Mouse (Mus musculus) CH12.LX (cell line): ENCODE data around the gene Cfap157. TPM values are rescaled to one million over a fixed set of nuclear protein-coding genes. Genes with fewer than 3 reads are reported as not detected.

Experiments
- DNase-seq: peaks from one replicate; pipeline ENCODE4 v3.0.0-alpha.2; 2013; ENCODE audit errors: extremely low read depth
- H3K27ac ChIP-seq: 2 replicates; pipeline ENCODE4 v1.5.1; 2012; ENCODE audit warnings: low read depth, mild to moderate bottlenecking, control low read depth, moderate library complexity; ENCODE audit not compliant: insufficient read depth
- H3K27me3 ChIP-seq: replicated peaks from 2 replicates; pipeline ENCODE3; 2012; ENCODE audit warnings: inconsistent platforms
- H3K36me3 ChIP-seq, 2 experiments: replicated peaks in 1 of 2; 2 replicates each; pipeline versions ENCODE3 to v1.6.1; 2012; ENCODE audit warnings: inconsistent platforms in 1 of 2, low read length in 1 of 2, mild to moderate bottlenecking in 1 of 2, mixed read lengths in 1 of 2, moderate library complexity in 1 of 2; ENCODE audit not compliant: control insufficient read depth in 1 of 2, insufficient read depth in 1 of 2
- H3K4me1 ChIP-seq, 2 experiments: 2 replicates each; pipeline ENCODE4 v1.6.1; 2012; ENCODE audit warnings: inconsistent platforms in 1 of 2, moderate library complexity in 1 of 2; ENCODE audit not compliant: insufficient read depth in 2 of 2, control insufficient read depth in 1 of 2
- H3K4me2 ChIP-seq: 2 replicates; pipeline ENCODE4 v1.6.1; 2012; ENCODE audit warnings: low read depth, mild to moderate bottlenecking, control low read depth; ENCODE audit not compliant: poor library complexity, insufficient read depth, severe bottlenecking
- H3K4me3 ChIP-seq, 3 experiments: fragments of 150-350 bp in 1 of 3; sonication (generic) in 1 of 3; replicated peaks in 1 of 3; 2 replicates each; pipeline versions ENCODE3 to v1.5.1; 2011 to 2012; ENCODE audit warnings: low read depth in 2 of 3, low read length in 2 of 3, mild to moderate bottlenecking in 2 of 3, moderate library complexity in 2 of 3, control low read depth in 1 of 3, improper control_type of control experiment in 1 of 3, inconsistent platforms in 1 of 3, mixed read lengths in 1 of 3; ENCODE audit not compliant: poor library complexity in 1 of 3
- H3K79me2 ChIP-seq: replicated peaks from 2 replicates; pipeline ENCODE4 v1.6.1; 2012; ENCODE audit warnings: mild to moderate bottlenecking, moderate library complexity; ENCODE audit not compliant: control insufficient read depth, poor library complexity, insufficient read depth, severe bottlenecking; ENCODE audit errors: extremely low read depth
- H3K9ac ChIP-seq: 2 replicates; pipeline ENCODE4 v1.6.1; 2012; ENCODE audit warnings: low read depth, mild to moderate bottlenecking, control low read depth, moderate library complexity; ENCODE audit not compliant: insufficient read depth
- H3K9me3 ChIP-seq: replicated peaks from 2 replicates; pipeline ENCODE3; 2012; ENCODE audit warnings: low read length, inconsistent platforms, mixed read lengths
- CHD1 ChIP-seq: IDR thresholded peaks from 2 replicates; pipeline ENCODE4 v1.6.1; 2012; ENCODE audit warnings: low read depth, low read length, improper control_type of control experiment, inconsistent platforms
- CHD2 ChIP-seq: IDR thresholded peaks from 2 replicates; pipeline ENCODE4 v1.6.1; 2011; ENCODE audit warnings: low read length, improper control_type of control experiment
- ELF1 ChIP-seq: IDR thresholded peaks from 2 replicates; pipeline ENCODE4 v1.6.1; 2014; ENCODE audit warnings: low read depth, mild to moderate bottlenecking, inconsistent platforms, low read length, improper control_type of control experiment
- EP300 ChIP-seq: IDR thresholded peaks from 2 replicates; pipeline ENCODE4 v1.6.1; 2011; ENCODE audit warnings: low read length, improper control_type of control experiment
- ETS1 ChIP-seq: conservative IDR thresholded peaks from 2 replicates; pipeline ENCODE4 v1.6.1; 2012; ENCODE audit warnings: low read depth, mild to moderate bottlenecking, inconsistent platforms, low read length, improper control_type of control experiment, moderate library complexity
- GABPA ChIP-seq: IDR thresholded peaks from 2 replicates; pipeline ENCODE4 v1.6.1; 2012; ENCODE audit warnings: low read depth, low read length, improper control_type of control experiment, inconsistent platforms; ENCODE audit not compliant: insufficient replicate concordance
- HCFC1 ChIP-seq: IDR thresholded peaks from 2 replicates; pipeline ENCODE4 v1.6.1; 2012; ENCODE audit warnings: low read depth, mild to moderate bottlenecking, inconsistent platforms, low read length, improper control_type of control experiment
- KAT2A ChIP-seq: IDR thresholded peaks from 2 replicates; pipeline ENCODE4 v1.6.1; 2012; ENCODE audit warnings: low read length, improper control_type of control experiment, inconsistent platforms; ENCODE audit not compliant: insufficient replicate concordance
- MAFK ChIP-seq: IDR thresholded peaks from 2 replicates; pipeline ENCODE4 v1.6.1; 2011; ENCODE audit warnings: low read length, improper control_type of control experiment; ENCODE audit not compliant: insufficient replicate concordance
- NRF1 ChIP-seq: IDR thresholded peaks from 2 replicates; pipeline ENCODE4 v1.6.1; 2014; ENCODE audit warnings: low read depth, mild to moderate bottlenecking, inconsistent platforms, low read length, improper control_type of control experiment, moderate library complexity
- PAX5 ChIP-seq: IDR thresholded peaks from 2 replicates; pipeline ENCODE4 v1.6.1; 2012; ENCODE audit warnings: low read length, inconsistent platforms, mixed read lengths
- POLR2AphosphoS2 ChIP-seq: IDR thresholded peaks from 2 replicates; pipeline ENCODE4 v1.6.1; 2011; ENCODE audit warnings: low read depth, low read length, improper control_type of control experiment
- SIN3A ChIP-seq: IDR thresholded peaks from 2 replicates; pipeline ENCODE4 v1.6.1; 2012; ENCODE audit warnings: low read length, improper control_type of control experiment, inconsistent platforms
- USF2 ChIP-seq: conservative IDR thresholded peaks from 2 replicates; pipeline ENCODE4 v1.6.1; 2011; ENCODE audit warnings: low read depth, low read length, improper control_type of control experiment
- dilution Hi-C: fragments of 300-500 bp; cut with MboI; formaldehyde crosslinking; loops from 2 replicates; pipeline ENCODE4 v1.14.3; 2020; ENCODE audit warnings: low sequenced_read_pairs; ENCODE audit not compliant: extremely low pct_unique_long_range_greater_than_20kb, extremely low pct_ligation_motif_present
- in situ Hi-C: fragments of 300-500 bp; cut with MboI; formaldehyde crosslinking; loops from 3 replicates; pipeline ENCODE4 v1.14.3; 2019; ENCODE audit warnings: low sequenced_read_pairs, low pct_ligation_motif_present, low pct_unique_long_range_greater_than_20kb, mixed read lengths
- polyA plus RNA-seq: library from polyadenylated mRNA; unstranded; fragments of >175 nt; gene quantifications from 2 replicates; pipeline ENCODE4 v1.2.1, GENCODE M21; 2012; ENCODE audit warnings: low read depth; ENCODE audit not compliant: insufficient read length
- total RNA-seq, 2 experiments: library from RNA; depleted of rRNA; stranded (reverse); fragments of 300-350 nt in 1 of 2; fragments of >200 nt in 1 of 2; gene quantifications; 2 replicates each; pipeline ENCODE4 v1.2.3; 2012 to 2014

Cfap157 gene
- total RNA-seq (2012; rRNA removed) (not detected in 2 replicates), total RNA-seq (2014; rRNA removed) (not detected in 2 replicates), polyA plus RNA-seq (0.23 and 0.67 TPM in 2 replicates)

GRCm38 (mm10) chr2:32784048-32784681, at the start of gene Cfap157:
TSS of gene Cfap157 (minus strand) at chr2:32784428.
- no peak for DNase-seq
- Histone ChIP-seq H3K9ac (no peak within 1 kb of the TSS), H3K36me3 (peaks cover 0 to 9% of the 10 kb centered on the region in 2 experiments), H3K27me3 (no peaks in the 10 kb centered on the region), H3K79me2 (no peaks in the 10 kb centered on the region), H3K9me3 (no peaks in the 10 kb centered on the region), H3K4me3 (no peak within 1 kb of the TSS), H3K4me2 (no peak within 1 kb of the TSS), H3K27ac (no peak within 1 kb of the TSS), H3K4me1 (peaks cover 0 to 38% of the 10 kb centered on the region in 2 experiments; a peak in 2 of 4 replicates)
- dilution Hi-C loops (no loop called here), in situ Hi-C loops (no loop called here)
- no peak for TF ChIP-seq CHD1
- no peak for TF ChIP-seq POLR2AphosphoS2
- no peak for TF ChIP-seq KAT2A

DNA sequence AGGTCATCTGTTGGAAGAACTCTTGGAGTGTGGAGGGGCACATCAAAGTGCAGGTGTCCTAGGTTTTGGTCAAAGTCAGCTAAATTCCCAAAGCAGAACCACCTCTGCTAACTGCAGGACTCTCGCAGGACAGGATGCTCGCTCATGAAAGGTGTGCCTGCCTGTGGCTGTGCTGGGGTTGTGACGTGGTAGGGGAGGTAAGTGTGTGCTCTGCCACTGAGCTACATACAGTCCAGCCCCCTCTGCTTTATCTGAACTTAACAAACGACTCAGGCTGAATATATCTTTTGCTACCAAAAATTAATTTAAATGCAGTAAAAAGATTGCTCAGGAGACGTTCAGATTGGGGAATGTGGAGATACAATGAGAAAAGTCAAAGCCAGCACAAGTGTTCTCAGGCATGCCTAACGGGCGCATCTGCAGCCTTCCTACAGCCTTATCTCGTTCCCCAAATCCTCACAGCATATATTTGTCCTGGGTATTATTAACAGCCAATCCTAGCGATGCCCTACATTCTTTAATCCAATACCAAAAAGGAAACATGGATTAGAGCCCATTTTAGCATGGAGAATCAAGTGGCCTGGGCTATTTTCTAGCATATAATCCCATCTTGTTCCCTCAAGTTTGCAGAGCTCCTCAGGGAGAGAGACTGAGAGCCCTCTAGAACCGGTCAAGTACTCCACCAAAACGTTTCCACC, 44.9 kb upstream of the Cfap157 start:
- in situ Hi-C loops (no loop called here), dilution Hi-C loops (no loop called here)
- no peaks in the 10 kb centered on the region for H3K79me2 ChIP-seq
- no peak overlapping the region for H3K27ac ChIP-seq
- DNase-seq = no peak
- no peak overlapping the region for H3K4me2 ChIP-seq
- H3K27me3 ChIP-seq = no peaks in the 10 kb centered on the region
- peaks cover 0 to 30% of the 10 kb centered on the region in 2 experiments; a peak in 2 of 4 replicates for H3K4me1 ChIP-seq
- H3K36me3 ChIP-seq = peaks cover 0 to 2% of the 10 kb centered on the region in 2 experiments
- no peak overlapping the region for H3K4me3 ChIP-seq
- TF ChIP-seq EP300 (no peak), USF2 (no peak), ELF1 (no peak), MAFK (no peak), NRF1 (no peak), HCFC1 (no peak), KAT2A (no peak), CHD2 (no peak), ETS1 (no peak), PAX5 (no peak), SIN3A (no peak), GABPA (no peak)
- no peak overlapping the region for H3K9ac ChIP-seq
- H3K9me3 ChIP-seq = no peaks in the 10 kb centered on the region
